Mouse (Mus musculus): Measurements from ENCODE around the gene Gsto1. TPM values are rescaled to one million over a fixed set of nuclear protein-coding genes. Genes with fewer than 3 reads are reported as not detected.
A peak's percentile ranks its signal among the peaks of the same experiment; 100 is the strongest.

The Gsto1 gene
- total and polyA plus RNA-seq, 3 experiments, result 143 to 461 (median 190) TPM

DNA sequence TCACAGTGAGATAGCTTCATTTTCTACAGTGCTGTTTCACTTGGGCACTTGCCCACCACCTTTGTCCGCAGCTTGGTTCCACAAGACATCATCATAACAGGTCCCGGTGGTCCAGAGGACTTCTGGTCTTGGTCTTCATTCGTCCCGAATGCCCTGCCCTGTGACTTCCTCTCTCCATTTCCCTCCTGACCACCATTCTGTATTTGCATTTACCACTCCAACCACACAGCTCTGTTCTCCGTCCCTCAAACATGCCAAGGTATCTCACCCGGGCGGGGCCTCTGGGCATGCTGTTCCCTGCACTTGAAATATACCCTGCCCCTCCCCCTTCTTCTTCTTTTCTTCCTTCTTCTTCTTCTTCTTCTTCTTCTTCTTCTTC, 33.3 kb upstream of the Gsto1 start:
- Histone ChIP-seq H3K9ac (ENCODE audit: control insufficient read depth, low read depth, low read length, poor library complexity, severe bottlenecking) (no peak overlapping the region), H3K79me2 (ENCODE audit: control insufficient read depth, insufficient read depth, low read length, poor library complexity) (no peaks in the 10 kb centered on the region), H3K4me1 (ENCODE audit: control insufficient read depth in 1 of 2, insufficient read depth in 2 of 2, low read length in 2 of 2) (no peaks in the 10 kb centered on the region), H3K27me3 (ENCODE audit: control insufficient read depth in 1 of 2, insufficient read depth in 2 of 2, low read length in 2 of 2) (0 out of 4 replicates have a peak, but pooled peaks cover 0 to 2% of the 10 kb centered on the region in 2 experiments), H3K27ac (ENCODE audit: control insufficient read depth, low read depth, low read length) (no peak overlapping the region), H3K36me3 (ENCODE audit: control insufficient read depth in 1 of 2, insufficient read depth in 2 of 2, low read length in 2 of 2) (no peaks in the 10 kb centered on the region), H3K9me3 (replicated peaks; ENCODE audit: insufficient read depth, low read length) (no peaks in the 10 kb centered on the region), H3K4me3 (ENCODE audit: control insufficient read depth in 1 of 2, insufficient read depth in 1 of 2, low read depth in 2 of 2, low read length in 2 of 2) (no peak overlapping the region)
- DNase-seq (ENCODE audit: low read depth, low spot score), result no peak
- TF ChIP-seq JUND (IDR thresholded peaks at IDR 0.05; ENCODE audit: low read depth, low read length) (no peak), UBTF (IDR thresholded peaks at IDR 0.05; ENCODE audit: borderline replicate concordance, insufficient read depth, low read depth, low read length) (no peak), NELFE (IDR thresholded peaks at IDR 0.05; ENCODE audit: low read depth, low read length) (no peak), POLR2AphosphoS2 (IDR thresholded peaks at IDR 0.05; ENCODE audit: low read length) (no peak), ETS1 (IDR thresholded peaks at IDR 0.05; ENCODE audit: low read depth, low read length) (no peak), CTCF (IDR thresholded peaks at IDR 0.05 in 2 of 3, conservative IDR thresholded peaks at IDR 0.05 in 1 of 3; ENCODE audit: control insufficient read depth in 1 of 3, insufficient read depth in 1 of 3, low read depth in 2 of 3, low read length in 3 of 3, poor library complexity in 1 of 3, severe bottlenecking in 1 of 3) (no peak), RAD21 (IDR thresholded peaks at IDR 0.05; ENCODE audit: low read depth, low read length) (no peak), SIN3A (IDR thresholded peaks at IDR 0.05; ENCODE audit: low read length) (no peak), TCF12 (IDR thresholded peaks at IDR 0.05; ENCODE audit: low read depth, low read length) (no peak), USF2 (IDR thresholded peaks at IDR 0.05; ENCODE audit: borderline replicate concordance in 1 of 2, insufficient read depth in 1 of 2, low read depth in 1 of 2, low read length in 2 of 2) (no peak), GATA1 (IDR thresholded peaks at IDR 0.05; ENCODE audit: low read depth, low read length) (no peak), ZC3H11A (IDR thresholded peaks at IDR 0.05; ENCODE audit: low read depth, low read length) (no peak)

DNA sequence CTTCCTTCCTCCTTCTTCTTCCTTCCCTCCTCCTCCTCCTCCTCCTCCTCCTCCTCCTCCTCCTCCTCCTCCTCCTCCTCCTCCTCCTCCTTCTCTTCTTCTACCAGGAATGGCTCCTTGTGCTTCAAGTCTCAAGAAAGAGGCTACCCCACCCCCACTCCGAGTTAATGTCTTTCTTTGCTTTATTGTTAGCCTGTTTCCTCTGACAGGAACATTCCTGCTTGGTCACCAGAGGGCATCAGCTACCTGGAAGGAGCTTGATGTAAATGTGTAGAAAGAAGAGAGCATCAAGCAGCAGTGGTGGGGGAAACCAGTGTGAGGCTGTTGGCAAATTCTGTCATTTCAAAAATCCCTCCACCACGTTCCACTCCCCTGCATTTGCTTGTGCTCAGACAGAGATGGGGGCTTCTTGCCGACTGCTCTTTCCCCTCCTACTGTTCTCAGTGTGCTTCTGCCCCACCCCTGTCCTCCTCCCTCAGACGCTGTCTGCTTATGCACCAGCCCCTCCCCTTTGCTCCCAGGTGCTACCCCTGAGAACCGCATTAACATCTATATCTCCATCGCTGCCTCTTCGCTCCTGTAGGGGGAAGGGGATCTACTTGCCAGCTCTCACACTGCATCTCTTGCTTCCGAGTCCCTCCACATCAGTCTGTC, 32.5 kb upstream of the Gsto1 start:
- H3K27ac ChIP-seq (ENCODE audit: control insufficient read depth, low read depth, low read length), result no peak overlapping the region
- no peak overlapping the region for H3K9ac ChIP-seq (ENCODE audit: control insufficient read depth, low read depth, low read length, poor library complexity, severe bottlenecking)
- DNase-seq (ENCODE audit: low read depth, low spot score), result no peak
- H3K4me3 ChIP-seq (ENCODE audit: control insufficient read depth in 1 of 2, insufficient read depth in 1 of 2, low read depth in 2 of 2, low read length in 2 of 2), result no peak overlapping the region
- 0 out of 4 replicates have a peak, but pooled peaks cover 0 to 2% of the 10 kb centered on the region in 2 experiments for H3K27me3 ChIP-seq (ENCODE audit: control insufficient read depth in 1 of 2, insufficient read depth in 2 of 2, low read length in 2 of 2)
- no peaks in the 10 kb centered on the region for H3K9me3 ChIP-seq (replicated peaks; ENCODE audit: insufficient read depth, low read length)
- no peaks in the 10 kb centered on the region for H3K4me1 ChIP-seq (ENCODE audit: control insufficient read depth in 1 of 2, insufficient read depth in 2 of 2, low read length in 2 of 2)
- TF ChIP-seq CTCF (IDR thresholded peaks at IDR 0.05 in 2 of 3, conservative IDR thresholded peaks at IDR 0.05 in 1 of 3; ENCODE audit: control insufficient read depth in 1 of 3, insufficient read depth in 1 of 3, low read depth in 2 of 3, low read length in 3 of 3, poor library complexity in 1 of 3, severe bottlenecking in 1 of 3) (peak in 1 of 3 experiments; percentile 18; a peak in 2 of 6 replicates), SMC3 (IDR thresholded peaks at IDR 0.05; ENCODE audit: low read depth, low read length) (0 out of 2 replicates have a peak, but pooled peaks have one; percentile 8), TAL1 (IDR thresholded peaks at IDR 0.05; ENCODE audit: low read length) (no peak), RAD21 (IDR thresholded peaks at IDR 0.05; ENCODE audit: low read depth, low read length) (peak; percentile 14; the same call in 1 of the 2 replicates), POLR2AphosphoS2 (IDR thresholded peaks at IDR 0.05; ENCODE audit: low read length) (no peak), SIN3A (IDR thresholded peaks at IDR 0.05; ENCODE audit: low read length) (no peak)
- no peaks in the 10 kb centered on the region for H3K79me2 ChIP-seq (ENCODE audit: control insufficient read depth, insufficient read depth, low read length, poor library complexity)
- no peaks in the 10 kb centered on the region for H3K36me3 ChIP-seq (ENCODE audit: control insufficient read depth in 1 of 2, insufficient read depth in 2 of 2, low read length in 2 of 2)
